Mouse (Mus musculus): Measurements from ENCODE around the gene Iba57. TPM values are rescaled to one million over a fixed set of nuclear protein-coding genes. Genes with fewer than 3 reads are reported as not detected.
"Not testable (repeated sequence)": the region's sequence is repeated elsewhere in the genome, so short reads cannot be mapped to it uniquely, and the experiment has no call there.

The Iba57 gene
- 4.5 and 5.3 TPM in 2 replicates for polyA plus RNA-seq (2015; fragmentation: Nextera tagmentation; extraction: Ambion mirVana)

DNA sequence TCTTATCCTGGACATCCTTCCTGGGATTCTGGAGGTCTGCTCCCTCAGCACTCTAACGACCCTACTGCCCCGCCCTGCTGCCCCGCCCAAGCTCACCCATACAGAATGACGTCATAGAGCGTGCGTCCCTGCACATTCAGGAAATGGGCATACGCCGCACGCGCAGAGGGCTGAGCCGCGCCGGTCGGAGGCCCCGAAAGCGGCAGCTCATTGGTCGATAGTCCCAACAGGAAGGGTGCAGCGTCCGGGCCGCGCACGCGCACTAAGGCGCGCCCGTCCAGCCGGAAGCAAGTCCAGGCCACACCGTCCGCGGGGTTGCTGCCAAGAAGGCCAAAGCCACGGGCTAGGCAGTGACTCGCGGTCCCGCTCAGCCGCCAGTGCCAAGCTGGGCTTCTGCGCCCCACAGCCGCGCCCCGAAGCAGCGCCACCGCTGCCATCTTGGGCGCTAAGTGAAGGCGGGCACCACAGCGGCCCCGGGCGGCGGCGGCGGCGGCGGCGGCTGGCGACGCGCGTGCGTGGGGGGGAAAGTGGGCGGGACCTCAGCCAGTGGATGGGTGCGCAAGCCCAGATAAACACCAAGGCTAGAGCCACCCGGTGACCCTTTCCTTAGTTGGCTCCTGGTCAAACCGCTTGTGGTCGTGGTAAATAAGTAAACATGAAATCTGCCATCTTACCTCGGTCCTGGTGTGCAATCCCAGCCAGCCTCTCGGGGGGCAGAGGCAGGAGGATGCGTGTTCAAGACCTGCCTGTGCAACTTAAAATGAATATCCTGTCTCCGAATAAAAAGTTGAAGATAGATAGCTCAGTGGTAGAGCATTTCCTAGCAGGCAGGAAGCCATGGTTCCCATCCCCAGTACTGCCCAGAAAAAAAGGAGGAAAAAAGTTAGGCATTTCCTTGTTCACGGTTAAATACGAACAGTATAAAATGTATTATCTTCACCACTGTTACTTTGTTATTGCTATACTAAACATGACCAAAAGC is at the start of gene Iba57:
Gene Iba57, minus strand, starts transcription at position 485 of the 982 bp plus-strand sequence.
- Histone ChIP-seq H3K36me3 (0 out of 2 replicates have a peak, but pooled peaks cover under 1% of the 10 kb centered on the region), H3K4me2 (peak within 1 kb of the TSS; percentile 70), H3K4me3 (peak within 1 kb of the TSS; percentile 83), H3K9me3 (no peaks in the 10 kb centered on the region), H3K9ac (peak within 1 kb of the TSS; percentile 83), H3K4me1 (peaks cover 17% of the 10 kb centered on the region), H3K27ac (peak within 1 kb of the TSS; percentile 100), H3K27me3 (no peaks in the 10 kb centered on the region)
- ATAC-seq (ENCODE audit: borderline replicate concordance, extremely low read depth, low FRiP score, low TSS enrichment), result peak; percentile 99
- 2% methylated on average over 67 of the region's 68 CpGs for WGBS

DNA sequence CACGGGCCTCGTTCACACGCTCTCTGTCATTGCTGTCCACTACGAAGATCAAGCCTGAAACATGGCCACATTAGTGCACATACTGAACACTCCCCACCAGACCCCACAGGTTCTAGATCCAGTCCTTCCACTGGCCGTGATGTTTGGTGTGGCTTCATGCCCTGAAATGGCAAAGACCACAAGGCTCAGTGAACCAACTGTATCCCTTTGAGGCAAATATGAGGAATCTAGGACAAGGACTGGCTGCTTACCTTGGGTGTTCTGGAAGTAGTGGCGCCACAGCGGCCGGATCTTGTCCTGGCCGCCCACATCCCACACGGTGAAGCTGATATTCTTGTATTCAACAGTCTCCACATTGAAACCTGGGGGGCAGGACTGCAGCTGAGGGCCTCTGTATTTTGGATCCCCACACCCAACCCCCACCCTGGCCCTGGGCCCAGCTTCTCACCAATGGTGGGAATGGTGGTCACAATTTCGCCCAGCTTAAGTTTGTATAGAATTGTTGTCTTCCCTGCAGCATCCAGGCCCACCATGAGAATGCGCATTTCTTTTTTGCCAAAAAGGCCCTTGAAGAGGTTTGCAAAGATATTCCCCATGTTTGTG is 49.5 kb upstream of the Iba57 start:
- no peak overlapping the region for H3K4me2 ChIP-seq
- no peak overlapping the region for H3K4me3 ChIP-seq
- H3K9me3 ChIP-seq, result no peaks in the 10 kb centered on the region
- whole genome bisulfite sequencing, result 86% methylated on average over 12 of the region's 12 CpGs
- no peaks in the 10 kb centered on the region for H3K27me3 ChIP-seq
- no peak overlapping the region for H3K9ac ChIP-seq
- H3K36me3 ChIP-seq, result peaks cover 41% of the 10 kb centered on the region
- no peak for ATAC-seq (ENCODE audit: borderline replicate concordance, extremely low read depth, low FRiP score, low TSS enrichment)
- H3K27ac ChIP-seq, result no peak overlapping the region
- H3K4me1 ChIP-seq, result peaks cover 39% of the 10 kb centered on the region

DNA sequence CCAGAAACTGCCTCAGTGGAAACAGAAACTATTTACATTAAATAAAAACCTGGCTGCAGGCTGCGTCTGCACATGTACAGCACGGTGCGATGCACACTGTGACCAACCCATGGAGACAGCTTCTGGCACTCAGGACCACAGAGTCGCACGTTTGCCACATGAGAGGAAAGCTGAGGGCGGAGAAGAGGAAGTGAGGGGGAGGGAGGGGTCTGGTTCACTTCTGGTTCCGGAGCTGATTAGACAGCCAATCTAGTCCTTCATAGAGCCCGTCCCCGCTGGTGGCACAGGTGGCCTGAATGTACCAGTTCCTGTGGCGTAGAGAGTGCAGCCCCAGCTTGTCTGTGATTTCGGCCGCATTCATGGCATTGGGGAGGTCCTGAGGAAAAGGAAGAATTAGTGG is 48.8 kb upstream of the Iba57 start:
- H3K27ac ChIP-seq; ATAC-seq (ENCODE audit: borderline replicate concordance, extremely low read depth, low FRiP score, low TSS enrichment); H3K9ac ChIP-seq; H3K4me3 ChIP-seq; H3K9me3 ChIP-seq; H3K4me2 ChIP-seq; H3K27me3 ChIP-seq: not testable (repeated sequence)
- Histone ChIP-seq H3K36me3 (peaks cover 41% of the 10 kb centered on the region), H3K4me1 (peaks cover 36% of the 10 kb centered on the region)
- WGBS, result 68% methylated on average over 12 of the region's 12 CpGs

DNA sequence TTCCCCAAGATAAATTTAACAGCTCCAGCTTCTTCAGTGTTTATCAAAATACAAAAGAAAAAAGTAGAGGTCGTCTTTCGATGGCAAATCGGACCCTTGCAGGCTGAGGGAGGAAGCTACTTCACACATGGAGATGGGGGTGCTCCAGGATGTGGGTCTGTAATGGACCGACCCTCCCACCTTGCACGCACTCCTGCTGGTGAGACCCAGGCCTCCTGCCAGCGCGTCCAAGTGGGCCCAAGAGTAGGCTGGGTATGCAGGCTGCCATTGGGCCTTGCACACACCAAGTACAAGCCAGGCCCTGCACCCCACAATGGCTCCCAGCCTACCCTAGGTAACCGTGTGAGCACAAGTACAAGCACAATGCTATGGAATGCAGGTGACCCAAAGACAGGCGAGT is 48.0 kb upstream of the Iba57 start:
- not testable (repeated sequence) for ATAC-seq (ENCODE audit: borderline replicate concordance, extremely low read depth, low FRiP score, low TSS enrichment); H3K9ac ChIP-seq; H3K9me3 ChIP-seq; H3K4me3 ChIP-seq; H3K4me2 ChIP-seq; H3K27me3 ChIP-seq; H3K27ac ChIP-seq
- 89% methylated on average over 9 of the region's 9 CpGs for WGBS
- H3K4me1 ChIP-seq, result peaks cover 31% of the 10 kb centered on the region
- H3K36me3 ChIP-seq, result peaks cover 45% of the 10 kb centered on the region

DNA sequence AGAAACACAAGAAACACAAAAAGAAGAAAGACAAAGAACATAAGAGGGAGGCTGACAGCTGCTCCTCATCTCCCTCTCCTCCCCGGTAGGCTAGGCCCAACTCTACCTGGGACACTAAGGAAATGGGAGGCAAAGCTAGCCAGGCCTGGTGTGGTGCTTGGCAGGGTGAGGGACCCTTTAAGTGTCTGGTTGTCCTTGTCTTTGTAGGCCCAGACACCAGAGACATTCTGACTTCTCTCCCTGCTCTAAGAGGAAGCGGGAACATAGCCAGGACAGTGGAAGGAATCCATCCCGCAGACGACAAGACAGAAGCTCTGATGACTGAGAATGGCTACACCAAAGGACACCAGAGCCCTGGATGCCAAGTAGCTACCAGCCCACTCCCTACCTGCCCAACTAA is 46.5 kb upstream of the Iba57 start:
- H3K4me2 ChIP-seq, result no peak overlapping the region
- H3K4me3 ChIP-seq, result no peak overlapping the region
- H3K9me3 ChIP-seq, result no peaks in the 10 kb centered on the region
- WGBS, result 74% methylated on average over 4 of the region's 4 CpGs
- no peak overlapping the region for H3K27ac ChIP-seq
- peaks cover 26% of the 10 kb centered on the region for H3K4me1 ChIP-seq
- no peaks in the 10 kb centered on the region for H3K27me3 ChIP-seq
- peaks cover 57% of the 10 kb centered on the region for H3K36me3 ChIP-seq
- no peak for ATAC-seq (ENCODE audit: borderline replicate concordance, extremely low read depth, low FRiP score, low TSS enrichment)
- H3K9ac ChIP-seq, result no peak overlapping the region

DNA sequence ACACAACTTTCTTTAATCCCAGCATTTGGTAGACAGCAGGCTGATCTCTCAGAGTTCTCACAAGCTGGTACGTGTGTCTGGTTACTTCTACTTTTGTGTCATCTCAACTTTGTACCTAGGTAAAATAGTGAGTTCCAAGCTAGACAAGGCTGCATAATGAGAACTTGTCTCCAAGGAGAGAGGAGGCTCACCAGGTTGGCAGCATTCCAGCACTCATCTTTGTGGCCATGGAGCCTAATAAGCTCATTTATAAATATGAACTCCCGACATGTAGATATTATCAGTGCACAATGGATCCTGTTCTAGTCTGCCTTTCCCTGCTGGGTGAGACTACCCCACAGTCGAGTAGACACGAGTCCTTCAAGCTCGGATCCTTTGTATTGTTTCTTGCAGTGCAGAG is 46.0 kb upstream of the Iba57 start:
- H3K4me2 ChIP-seq, result peak overlapping the region; percentile 81
- 54% methylated on average over 5 of the region's 5 CpGs for WGBS
- peaks cover 26% of the 10 kb centered on the region for H3K4me1 ChIP-seq
- no peaks in the 10 kb centered on the region for H3K27me3 ChIP-seq
- peak overlapping the region; percentile 96 for H3K27ac ChIP-seq
- H3K9ac ChIP-seq, result no peak overlapping the region
- H3K4me3 ChIP-seq, result peak overlapping the region; percentile 89
- no peak for ATAC-seq (ENCODE audit: borderline replicate concordance, extremely low read depth, low FRiP score, low TSS enrichment)
- no peaks in the 10 kb centered on the region for H3K9me3 ChIP-seq
- peaks cover 58% of the 10 kb centered on the region for H3K36me3 ChIP-seq

DNA sequence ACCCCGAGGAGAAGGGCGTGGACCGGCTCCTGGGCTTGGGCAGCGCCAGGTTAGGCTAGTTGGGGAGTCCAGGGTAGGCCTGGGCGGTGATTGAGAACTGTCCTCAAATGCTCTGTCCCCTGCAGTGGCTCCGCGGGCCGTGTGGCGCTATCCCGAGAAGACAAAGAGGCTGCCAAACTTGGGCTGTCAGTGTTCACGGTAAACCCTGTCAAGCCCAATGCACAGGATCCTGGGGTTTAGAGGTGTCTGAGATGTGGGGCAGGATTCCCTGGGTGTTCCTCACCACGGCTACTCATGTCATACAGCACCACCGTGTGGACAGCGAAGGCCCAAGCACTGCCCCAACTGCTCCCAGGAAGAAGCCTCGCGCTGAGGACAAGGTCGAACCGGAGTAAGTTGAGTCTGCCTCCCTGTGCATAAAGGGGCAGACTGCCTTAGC is 45.5 kb upstream of the Iba57 start:
- Histone ChIP-seq H3K27me3 (no peaks in the 10 kb centered on the region), H3K27ac (peak overlapping the region; percentile 96), H3K4me1 (peaks cover 26% of the 10 kb centered on the region), H3K36me3 (peaks cover 61% of the 10 kb centered on the region), H3K4me2 (peak overlapping the region; percentile 81), H3K9me3 (no peaks in the 10 kb centered on the region), H3K4me3 (peak overlapping the region; percentile 89), H3K9ac (peak overlapping the region; percentile 88)
- 4% methylated on average over 18 of the region's 18 CpGs for WGBS
- peak; percentile 72 for ATAC-seq (ENCODE audit: borderline replicate concordance, extremely low read depth, low FRiP score, low TSS enrichment)

DNA sequence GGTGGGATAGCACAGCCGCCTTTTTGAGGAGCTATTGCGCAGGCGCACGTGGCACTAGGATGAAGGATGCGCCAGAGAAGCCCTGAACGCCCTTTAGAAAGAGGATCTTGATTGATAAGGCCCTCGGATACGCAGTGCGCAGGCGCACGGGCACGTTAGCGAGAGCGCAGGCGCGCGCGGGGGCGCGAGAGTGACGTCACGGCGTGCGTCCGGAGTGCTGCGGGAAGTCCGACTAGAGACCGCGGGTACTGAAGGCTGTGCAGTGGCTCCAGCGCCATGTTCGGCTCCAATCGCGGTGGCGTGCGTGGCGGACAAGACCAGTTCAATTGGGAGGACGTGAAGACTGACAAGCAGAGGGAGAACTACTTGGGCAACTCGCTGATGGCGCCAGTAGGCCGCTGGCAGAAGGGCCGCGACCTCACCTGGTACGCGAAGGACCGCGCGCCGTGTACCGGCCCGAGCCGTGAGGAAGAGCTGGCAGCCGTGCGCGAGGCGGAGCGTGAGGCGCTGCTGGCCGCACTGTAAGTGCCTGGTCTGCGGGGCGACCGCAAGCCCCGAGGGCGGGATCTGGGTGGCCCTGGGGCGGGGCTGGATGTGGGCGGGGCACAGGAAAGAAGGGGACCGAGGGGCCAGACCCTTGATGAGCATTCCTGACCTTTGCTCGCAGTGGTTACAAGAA is 44.8 kb upstream of the Iba57 start, which contains the start of gene 2310033P09Rik:
Gene 2310033P09Rik, plus strand, starts transcription at position 169 of the 679 bp plus-strand sequence.
- Histone ChIP-seq H3K4me1 (peaks cover 23% of the 10 kb centered on the region), H3K4me2 (peak within 1 kb of the TSS; percentile 81), H3K9me3 (no peaks in the 10 kb centered on the region), H3K4me3 (peak within 1 kb of the TSS; percentile 89), H3K9ac (peak within 1 kb of the TSS; percentile 88), H3K36me3 (peaks cover 60% of the 10 kb centered on the region), H3K27me3 (no peaks in the 10 kb centered on the region), H3K27ac (peak within 1 kb of the TSS; percentile 96)
- peak; percentile 87 for ATAC-seq (ENCODE audit: borderline replicate concordance, extremely low read depth, low FRiP score, low TSS enrichment)
- WGBS, result under 1% methylated on average over 67 of the region's 67 CpGs

DNA sequence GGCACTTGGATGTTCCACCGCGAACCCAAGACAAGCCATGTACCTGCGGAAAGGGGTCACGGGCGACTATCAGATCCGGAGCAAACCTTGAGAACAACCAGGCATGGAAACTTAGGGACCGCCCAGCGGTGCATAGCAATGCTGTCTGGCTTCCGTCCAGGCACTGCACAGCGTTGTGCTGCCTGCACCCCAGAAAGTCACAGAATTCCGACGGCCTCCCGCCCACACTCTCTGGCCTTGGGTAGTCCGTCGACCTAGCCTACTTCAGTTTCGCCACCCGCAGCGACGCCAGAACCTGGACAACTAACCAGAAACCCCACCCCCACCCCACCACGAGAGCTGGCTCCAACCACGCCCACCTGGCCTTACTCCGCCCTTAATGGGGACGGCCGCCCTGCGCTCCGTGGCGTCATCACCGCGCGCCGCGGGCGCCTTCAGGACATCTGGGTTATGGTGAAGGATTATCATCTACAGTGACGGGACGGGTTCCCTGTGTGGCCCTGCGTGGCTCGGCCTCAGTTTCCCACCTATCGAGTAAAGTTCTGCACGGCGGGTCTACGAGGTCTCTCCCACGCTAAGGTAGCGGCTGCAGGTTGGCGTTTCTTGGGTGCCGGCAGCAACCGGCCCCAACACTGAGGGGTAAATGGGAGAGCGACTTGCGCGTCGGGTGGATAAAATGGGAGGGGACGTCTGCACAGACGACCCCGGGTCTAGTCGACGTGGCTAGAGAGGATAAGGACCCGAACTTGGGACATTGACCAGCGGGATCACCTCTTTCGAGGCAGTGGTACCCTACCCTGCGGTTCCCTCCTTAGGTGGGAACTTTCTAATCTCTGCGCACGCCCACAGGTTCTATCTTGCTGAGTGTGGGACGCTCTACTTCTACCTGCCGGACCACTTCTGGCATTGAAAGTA is 38.8 kb upstream of the Iba57 start, which contains the start of gene Mrpl55:
Gene Mrpl55, plus strand, starts transcription at position 406 of the 915 bp plus-strand sequence.
- peak within 1 kb of the TSS; percentile 96 for H3K9ac ChIP-seq
- peak within 1 kb of the TSS; percentile 85 for H3K27ac ChIP-seq
- no peaks in the 10 kb centered on the region for H3K9me3 ChIP-seq
- peaks cover 41% of the 10 kb centered on the region for H3K36me3 ChIP-seq
- under 1% methylated on average over 63 of the region's 63 CpGs for WGBS
- no peaks in the 10 kb centered on the region for H3K27me3 ChIP-seq
- H3K4me3 ChIP-seq, result peak within 1 kb of the TSS; percentile 95
- H3K4me2 ChIP-seq, result peak within 1 kb of the TSS; percentile 91
- ATAC-seq (ENCODE audit: borderline replicate concordance, extremely low read depth, low FRiP score, low TSS enrichment), result peak; percentile 92
- H3K4me1 ChIP-seq, result peaks cover 20% of the 10 kb centered on the region

DNA sequence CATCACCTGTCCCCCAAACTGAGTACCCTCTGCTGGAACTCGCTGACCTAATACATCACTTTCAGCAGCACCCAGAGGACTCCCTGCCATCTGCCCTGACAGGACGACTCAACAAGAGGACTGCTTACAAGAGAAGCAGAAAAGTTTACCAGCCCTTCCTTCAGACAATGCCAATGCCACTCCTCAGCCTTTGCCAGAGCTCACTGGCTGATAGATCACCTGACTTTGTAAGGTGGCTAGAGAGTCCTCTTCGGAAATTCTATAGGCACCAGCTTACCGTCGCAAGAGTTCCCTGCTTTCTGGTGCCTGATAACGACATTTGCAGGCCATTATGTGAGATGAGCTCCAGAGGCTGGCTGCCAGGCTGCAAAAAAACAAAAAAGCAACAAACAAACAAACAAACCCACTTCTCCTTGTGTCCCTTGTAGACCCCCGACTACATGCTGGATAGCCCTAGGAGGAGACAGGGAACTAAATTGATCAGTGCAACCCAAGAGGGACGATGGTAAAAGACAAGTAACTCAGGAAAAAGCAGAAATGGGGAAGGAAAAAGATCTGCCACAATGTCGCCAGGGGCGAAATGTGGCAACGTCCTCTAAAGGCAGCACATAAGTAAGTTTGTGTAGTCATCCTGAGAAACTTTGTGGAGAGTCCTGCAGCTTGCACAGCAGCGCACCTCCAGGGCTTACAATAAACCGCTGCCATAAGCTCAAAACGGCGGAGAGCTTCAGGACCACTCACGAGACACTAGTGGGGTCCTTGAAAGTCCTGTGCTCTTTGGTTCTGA is 37.9 kb upstream of the Iba57 start:
- peak overlapping the region; percentile 91 for H3K4me2 ChIP-seq
- peaks cover 20% of the 10 kb centered on the region for H3K4me1 ChIP-seq
- peaks cover 35% of the 10 kb centered on the region for H3K36me3 ChIP-seq
- peak overlapping the region; percentile 85 for H3K27ac ChIP-seq
- H3K4me3 ChIP-seq, result peak overlapping the region; percentile 95
- 24% methylated on average over 16 of the region's 16 CpGs for WGBS
- H3K27me3 ChIP-seq, result no peaks in the 10 kb centered on the region
- ATAC-seq (ENCODE audit: borderline replicate concordance, extremely low read depth, low FRiP score, low TSS enrichment), result 0 out of 2 replicates have a peak, but pooled peaks have one; percentile 8
- H3K9me3 ChIP-seq, result no peaks in the 10 kb centered on the region
- H3K9ac ChIP-seq, result peak overlapping the region; percentile 96

All from lung, embryonic 15.5 days (tissue).